Mouse (Mus musculus) layer of hippocampus, postnatal 25 days (tissue): Measurements from ENCODE around the gene Cdc26. TPM values are rescaled to one million over a fixed set of nuclear protein-coding genes. Genes with fewer than 3 reads are reported as not detected.

Experiments used
- DNase-seq, 2 experiments: peaks; one replicate each; pipeline ENCODE4 v3.0.0; 2022; ENCODE audit warnings: mixed read lengths in 2 of 2, low spot score in 1 of 2; ENCODE audit errors: extremely low spot score in 1 of 2
- total RNA-seq, 2 experiments: library from RNA; stranded (reverse); gene quantifications; 2 replicates each; pipeline ENCODE4 v1.2.3; 2021

Gene Cdc26
- total RNA-seq = 10 to 100 TPM; 43.0 to 51.1 TPM

DNA sequence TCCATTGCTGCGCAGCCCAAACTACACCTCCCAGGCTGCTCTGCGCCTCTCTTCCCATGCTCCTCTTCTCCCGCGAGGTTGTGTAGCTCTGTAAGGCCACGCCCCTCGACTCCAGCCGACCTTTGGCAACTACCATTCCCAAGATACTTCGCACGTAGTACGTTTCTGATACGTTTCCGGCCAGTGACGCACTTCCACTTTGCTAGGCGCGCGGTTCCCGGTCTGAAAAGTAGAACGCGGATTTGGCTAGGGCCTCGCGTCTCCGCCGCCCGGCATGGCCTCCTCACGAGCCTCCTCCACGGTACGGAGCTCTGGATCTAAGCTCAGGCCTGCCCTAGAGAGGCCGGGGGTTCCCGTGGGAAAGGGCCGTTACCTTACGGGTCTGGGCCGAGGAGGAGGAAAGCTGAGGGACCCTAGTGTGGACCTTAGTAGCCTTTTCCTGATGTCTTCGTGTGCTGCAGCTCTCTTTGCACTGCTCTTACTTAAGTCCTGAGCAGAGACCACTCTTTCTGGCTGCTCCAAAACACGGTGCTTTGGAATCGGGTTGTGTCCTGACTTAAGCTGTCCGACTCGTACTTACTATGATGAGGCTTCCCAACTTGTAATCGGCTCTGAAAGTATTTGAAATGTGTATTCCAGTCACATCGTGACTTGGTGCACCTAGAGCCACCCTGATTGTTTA is at the start of gene Cdc26, which contains the start of gene Prpf4:
Cdc26 (minus strand) TSS at position 42 of the 682 bp plus-strand sequence.
Prpf4 (plus strand) TSS at position 197 of the 682 bp plus-strand sequence.
- peak; percentile 81 to 86 for DNase-seq

DNA sequence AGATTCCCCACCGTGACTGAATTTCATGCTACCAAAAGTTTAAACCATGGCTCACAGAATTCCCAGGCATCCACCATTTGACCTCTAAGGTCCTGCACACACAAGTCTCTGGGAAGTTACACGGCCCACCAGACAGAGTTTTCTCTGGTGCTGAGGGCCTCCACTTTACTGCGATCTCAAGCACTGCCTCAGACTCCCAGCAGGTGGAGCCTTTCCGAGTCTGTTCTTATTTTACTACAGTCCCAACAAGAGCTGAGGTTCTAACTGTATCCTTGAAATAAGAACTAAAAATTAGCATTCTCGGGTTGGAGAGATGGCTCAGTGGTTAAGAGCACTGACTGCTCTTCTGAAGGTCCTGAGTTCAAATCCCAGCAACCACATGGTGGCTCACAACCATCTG is 46.6 kb upstream of the Cdc26 start:
- peak in 1 of 2 experiments; percentile 39 for DNase-seq

- no peak for DNase-seq
Measured at GRCm38 (mm10) chr4:62440986-62441385, 32.5 kb upstream of the Cdc26 start.

- no peak for DNase-seq
Measured at GRCm38 (mm10) chr4:62440544-62440943, 32.1 kb upstream of the Cdc26 start.

GRCm38 (mm10) chr4:62439793-62440192 is 31.4 kb upstream of the Cdc26 start:
- DNase-seq = no peak

DNA sequence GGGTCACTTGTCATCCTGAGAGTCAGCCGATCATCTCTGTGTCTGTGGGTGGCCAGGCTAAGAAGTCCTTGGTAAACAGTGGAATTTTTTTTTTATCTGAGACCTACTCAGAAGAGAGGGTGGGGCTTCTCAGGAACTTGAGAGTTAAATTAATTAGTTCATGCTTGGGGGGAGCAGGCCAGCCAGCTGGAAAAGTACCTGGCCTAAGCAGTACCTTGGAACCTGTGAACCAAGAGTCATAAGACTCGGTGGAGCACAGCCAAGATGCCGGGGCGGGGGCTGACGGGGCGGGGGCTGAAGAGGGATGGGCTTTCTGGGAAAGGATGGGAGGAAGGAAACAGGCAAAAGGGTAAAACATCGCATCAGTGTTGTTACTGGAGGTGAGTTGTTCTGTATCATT is 29.4 kb upstream of the Cdc26 start:
- no peak for DNase-seq

DNA sequence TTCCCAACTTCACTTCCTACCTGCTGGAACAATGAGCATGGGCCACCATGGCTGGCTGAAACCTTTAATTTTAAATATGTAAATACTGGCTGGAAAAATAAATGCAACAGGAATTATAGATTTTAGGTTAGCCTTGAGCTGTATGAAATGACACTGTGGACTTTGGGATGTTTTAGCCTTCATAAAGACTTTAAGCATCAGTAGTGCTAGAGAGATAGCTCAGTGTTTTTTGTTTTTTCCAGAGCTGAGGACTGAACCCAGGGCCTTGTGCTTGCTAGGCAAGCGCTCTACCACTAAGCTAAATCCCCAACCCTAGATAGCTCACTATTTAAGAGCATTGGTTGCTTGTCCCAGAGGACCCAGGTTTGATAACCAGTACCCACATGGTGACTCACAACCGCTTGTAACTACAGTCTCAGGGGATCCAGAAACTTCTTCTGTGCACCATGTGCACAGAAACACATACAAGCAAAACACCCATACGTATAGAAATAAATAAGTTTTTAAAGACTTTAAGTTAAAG is 28.9 kb upstream of the Cdc26 start:
- no peak for DNase-seq

- no peak for DNase-seq
Measured at GRCm38 (mm10) chr4:62435081-62435480, 26.6 kb upstream of the Cdc26 start, which contains the start of gene Rnf183. TSS of gene Rnf183 (minus strand) at chr4:62435252.

DNA sequence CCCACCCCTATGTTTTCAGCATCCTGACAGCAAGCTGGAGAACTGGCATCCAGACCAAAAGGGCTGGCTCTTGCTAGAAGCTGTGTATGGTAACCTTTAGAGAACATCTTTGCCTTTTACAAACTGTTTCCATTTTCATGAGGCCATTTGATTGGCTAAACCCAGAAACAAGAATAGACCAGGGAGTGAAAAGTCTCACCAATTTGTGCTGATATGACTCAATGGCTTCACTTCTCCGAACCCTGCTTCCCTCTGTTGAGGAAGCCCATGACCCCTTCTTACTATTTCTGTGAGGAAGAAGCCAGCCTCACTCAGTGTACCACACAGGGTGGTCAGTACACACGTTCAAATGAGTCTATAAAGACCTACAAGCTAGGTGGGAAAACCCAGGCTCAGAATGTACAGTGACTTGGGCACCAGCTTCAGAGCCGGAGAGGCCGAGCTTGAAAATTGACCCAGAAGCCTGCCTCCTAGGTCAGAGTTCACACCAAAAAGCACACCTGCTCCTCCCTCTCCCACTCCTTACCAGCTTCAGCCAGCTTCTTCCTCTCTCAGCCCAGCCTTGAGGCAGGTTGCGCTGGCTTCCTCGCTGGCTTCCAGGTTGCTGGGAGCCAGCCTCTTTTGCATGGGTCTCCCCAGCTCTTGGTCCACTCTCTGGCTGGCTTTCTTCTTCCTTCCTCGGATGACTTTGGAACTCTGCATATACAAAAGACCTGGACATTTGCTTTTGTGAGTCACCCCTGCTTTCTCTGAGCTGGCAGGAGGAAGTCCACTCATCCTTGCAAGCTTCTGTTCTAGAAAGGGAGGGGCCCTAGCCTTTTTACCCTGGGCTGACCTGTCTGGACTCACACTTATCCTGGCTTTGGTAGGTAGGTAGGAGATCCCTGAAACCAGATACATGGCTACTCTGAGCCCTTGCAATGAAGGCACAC is 25.8 kb upstream of the Cdc26 start:
- DNase-seq = no peak

DNA sequence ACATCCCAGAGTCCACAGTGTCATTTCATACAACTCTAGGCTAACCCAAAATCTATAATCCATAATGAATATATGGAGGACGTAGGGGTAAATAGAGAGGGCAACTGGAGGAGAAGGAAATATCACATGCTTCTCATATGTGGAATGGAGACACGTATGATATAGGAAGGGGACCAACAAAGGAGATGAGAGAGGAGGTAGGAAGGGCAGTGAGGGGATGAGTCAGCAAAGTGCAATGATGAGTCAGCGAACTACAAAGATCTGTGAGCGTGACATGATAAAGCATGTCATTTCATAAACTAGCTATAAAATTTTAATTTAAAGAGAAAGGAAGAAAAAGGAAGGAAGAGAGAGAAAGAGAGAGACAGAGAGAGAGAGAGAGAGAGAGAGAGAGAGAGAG is 23.1 kb upstream of the Cdc26 start:
- DNase-seq = no peak

DNA sequence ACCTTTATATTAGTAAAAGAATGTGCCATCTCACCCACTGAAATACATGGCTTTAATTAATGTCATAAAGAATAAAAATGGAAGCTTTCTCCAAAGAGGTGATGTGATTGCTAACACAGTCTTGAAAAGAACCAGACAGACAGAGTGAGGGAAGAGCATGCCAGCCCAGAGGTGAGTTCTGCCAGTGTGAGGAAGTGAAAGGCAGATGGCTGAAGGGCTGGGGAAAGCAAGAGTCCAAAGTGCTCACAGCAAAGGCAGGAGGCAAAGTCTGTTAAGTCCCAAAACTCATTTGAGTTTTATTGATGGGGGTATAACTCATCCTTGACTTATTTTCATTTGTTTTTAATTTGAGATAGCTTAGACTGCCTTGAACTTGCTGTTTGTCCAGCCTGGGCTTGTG is 22.2 kb upstream of the Cdc26 start:
- no peak for DNase-seq

GRCm38 (mm10) chr4:62429616-62430015 is 21.2 kb upstream of the Cdc26 start:
- no peak for DNase-seq

DNA sequence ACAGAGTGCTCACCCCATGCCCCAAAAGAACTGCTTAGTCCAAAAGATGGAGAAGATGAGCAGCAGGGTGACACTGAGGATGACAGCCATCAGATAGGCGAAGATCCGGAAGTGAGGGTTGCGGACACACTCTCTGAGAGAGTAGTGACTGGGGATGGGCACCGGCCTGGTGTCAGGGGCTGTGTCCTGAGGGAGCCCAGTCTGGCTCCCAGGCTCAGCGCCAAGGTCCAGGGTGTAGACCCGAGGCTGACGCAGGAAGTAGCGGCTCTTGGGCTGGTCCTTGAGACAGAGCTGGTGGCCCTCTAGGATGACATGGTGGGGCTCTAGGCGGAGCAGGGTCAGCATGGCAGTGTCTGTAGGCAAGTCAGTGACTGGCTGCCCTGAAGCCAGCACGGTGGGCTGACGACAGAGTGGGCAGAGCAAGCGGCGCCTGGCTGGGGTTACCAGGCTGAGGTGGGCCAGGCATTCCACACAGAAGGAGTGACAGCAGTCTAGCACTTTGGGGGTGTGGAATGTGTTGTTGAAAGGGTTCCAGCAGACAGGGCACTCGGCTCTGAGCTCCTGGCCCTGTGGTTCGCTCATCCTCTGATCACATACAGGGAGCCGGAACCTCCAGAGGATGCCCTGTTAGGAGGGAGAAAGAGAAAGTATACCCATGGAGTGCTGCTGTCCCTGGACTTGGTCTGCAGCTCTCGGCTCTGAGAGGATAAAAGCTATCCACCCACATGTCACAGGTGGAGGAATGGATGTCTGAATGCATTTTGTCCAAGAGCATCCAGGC is 19.7 kb upstream of the Cdc26 start:
- no peak for DNase-seq

DNA sequence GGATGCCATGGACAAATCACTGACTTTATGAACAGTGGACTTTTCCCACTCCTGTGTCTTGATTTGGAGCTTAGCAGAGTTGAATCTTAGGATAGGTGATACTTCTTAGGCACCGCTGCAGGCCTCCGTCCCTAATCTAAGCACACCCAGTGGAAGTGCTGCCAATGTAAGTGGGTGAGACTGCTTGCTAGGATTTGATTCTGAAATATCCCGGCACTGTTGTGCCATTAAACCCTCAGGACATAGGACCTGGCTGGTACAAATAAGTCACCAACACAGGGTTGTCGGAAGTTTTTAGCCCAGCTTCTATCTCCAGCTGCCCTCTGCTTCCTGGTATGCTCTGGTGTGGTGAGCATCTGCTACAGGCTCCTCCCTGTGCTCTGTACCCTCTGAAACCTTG is 17.4 kb upstream of the Cdc26 start:
- no peak for DNase-seq

- no peak for DNase-seq
Measured at GRCm38 (mm10) chr4:62419091-62419490, 10.6 kb upstream of the Cdc26 start.

- no peak for DNase-seq
Measured at GRCm38 (mm10) chr4:62418448-62418847, 10.0 kb upstream of the Cdc26 start.

DNA sequence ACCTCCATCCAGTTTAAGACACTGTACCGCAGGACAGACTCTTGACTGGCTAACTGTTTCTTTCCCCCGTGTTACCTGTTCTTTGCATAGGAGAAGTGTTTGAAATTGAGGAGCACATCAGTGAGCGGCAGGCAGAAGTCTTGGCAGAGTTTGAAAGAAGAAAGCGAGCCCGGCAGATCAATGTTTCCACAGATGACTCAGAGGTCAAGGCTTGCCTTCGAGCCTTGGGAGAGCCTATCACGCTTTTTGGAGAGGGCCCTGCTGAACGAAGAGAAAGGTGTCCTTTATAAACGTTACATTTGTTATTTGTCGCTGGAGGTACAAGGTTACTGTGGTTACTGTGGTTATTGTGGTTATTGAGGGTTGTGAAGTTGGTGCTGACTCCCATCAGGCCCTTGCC is 3.2 kb upstream of the Cdc26 start:
- no peak for DNase-seq

GRCm38 (mm10) chr4:62410325-62410724 is 1.9 kb upstream of the Cdc26 start:
- DNase-seq = no peak

GRCm38 (mm10) chr4:62409615-62410014 is 1.2 kb upstream of the Cdc26 start:
- DNase-seq = no peak
